Comparison of ENCODE assay signal across 12 mouse cellular contexts in the genomic region with DNA sequence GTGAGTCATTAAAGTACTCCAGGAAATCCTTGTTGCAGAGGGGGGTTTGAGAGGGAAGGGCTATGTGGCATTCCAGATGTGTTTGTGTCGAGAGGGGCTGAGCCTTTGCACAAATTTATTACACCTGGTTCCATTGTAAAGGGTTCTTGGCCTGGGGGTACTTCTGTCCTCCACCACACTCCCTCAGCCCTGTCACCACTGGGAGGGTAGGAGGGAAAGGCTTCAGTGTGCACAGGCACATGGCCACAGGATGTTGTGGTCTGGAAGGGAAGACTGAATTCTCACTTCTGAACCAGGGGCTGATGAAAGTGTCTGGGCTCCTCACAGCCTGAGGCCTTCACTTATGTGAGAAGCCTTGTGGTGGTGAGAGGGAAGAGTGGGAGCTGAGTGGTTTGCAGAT.
A peak's percentile ranks its signal among the peaks of the same experiment; 100 is the strongest.
DNase-seq lines count a peak whose midpoint lies in the region; ATAC-seq and TF ChIP-seq lines count a peak whose summit lies in the region.
"Had no signal": no experiment of that assay in that cellular context is flagged by ENCODE, and none has a peak within 500 bp of the region (broad histone marks: within the 10 kb centered on the region; RNA-seq: fewer than 3 reads in every experiment).

No protein-coding gene starts in this region.

- H3K9me3 ChIP-seq in lung, embryonic 14.5 days (ENCODE audit: low read depth, low read length), result no peaks in the 10 kb centered on the region
- H3K9me3 ChIP-seq in lung, postnatal 0 days (ENCODE audit: low read length), result no peaks in the 10 kb centered on the region
- H3K9me3 ChIP-seq in kidney, embryonic 15.5 days (replicated peaks), result no peaks in the 10 kb centered on the region
- H3K9me3 ChIP-seq: forebrain, embryonic 15.5 days had no signal

- H3K36me3 ChIP-seq in lung, embryonic 14.5 days (ENCODE audit: insufficient read depth), result no peaks in the 10 kb centered on the region
- H3K36me3 ChIP-seq in lung, postnatal 0 days (ENCODE audit: insufficient read depth, low read length), result no peaks in the 10 kb centered on the region
- H3K36me3 ChIP-seq in kidney, embryonic 15.5 days, result no peaks in the 10 kb centered on the region
- H3K36me3 ChIP-seq: forebrain, embryonic 15.5 days had no signal

- H3K4me2 ChIP-seq in lung, embryonic 14.5 days, result no peak overlapping the region
- no peak overlapping the region for H3K4me2 ChIP-seq in lung, postnatal 0 days (replicated peaks; ENCODE audit: low read depth, low read length)
- H3K4me2 ChIP-seq in kidney, embryonic 15.5 days, result no peak overlapping the region
- H3K4me2 ChIP-seq: forebrain, embryonic 15.5 days had no signal

- no peak for TF ChIP-seq EP300 in lung, postnatal 0 days (IDR thresholded peaks at IDR 0.05)

- H3K4me3 ChIP-seq in lung, embryonic 14.5 days (ENCODE audit: low read depth, low read length), result no peak overlapping the region
- no peak overlapping the region for H3K4me3 ChIP-seq in lung, postnatal 0 days (ENCODE audit: low read depth, low read length)
- no peak overlapping the region for H3K4me3 ChIP-seq in kidney, embryonic 15.5 days (replicated peaks)
- H3K4me3 ChIP-seq: forebrain, embryonic 15.5 days; left cerebral cortex, adult 2 months had no signal

- H3K9ac ChIP-seq in lung, embryonic 14.5 days, result no peak overlapping the region
- H3K9ac ChIP-seq in lung, postnatal 0 days (replicated peaks; ENCODE audit: low read depth), result no peak overlapping the region
- H3K9ac ChIP-seq in kidney, embryonic 15.5 days, result no peak overlapping the region
- H3K9ac ChIP-seq: forebrain, embryonic 15.5 days had no signal

- 22% methylated on average over 1 of the region's 1 CpGs for WGBS in lung, embryonic 14.5 days
- WGBS in lung, postnatal 0 days, result 35% methylated on average over 1 of the region's 1 CpGs
- WGBS in kidney, embryonic 15.5 days, result 23% methylated on average over 1 of the region's 1 CpGs

- no peaks in the 10 kb centered on the region for H3K27me3 ChIP-seq in lung, embryonic 14.5 days (ENCODE audit: insufficient read depth, low read length)
- no peaks in the 10 kb centered on the region for H3K27me3 ChIP-seq in lung, postnatal 0 days (replicated peaks; ENCODE audit: insufficient read depth, low read length)
- H3K27me3 ChIP-seq in kidney, embryonic 15.5 days, result no peaks in the 10 kb centered on the region
- H3K27me3 ChIP-seq: forebrain, embryonic 15.5 days had no signal

- H3K4me1 ChIP-seq in lung, embryonic 14.5 days (ENCODE audit: insufficient read depth), result peaks cover 6% of the 10 kb centered on the region; the same call in 1 of the 2 replicates
- no peaks in the 10 kb centered on the region for H3K4me1 ChIP-seq in lung, postnatal 0 days (ENCODE audit: insufficient read depth, low read depth, low read length)
- H3K4me1 ChIP-seq in kidney, embryonic 15.5 days, result no peaks in the 10 kb centered on the region

- peak; percentile 31 for DNase-seq in lung, embryonic 14.5 days
- no peak for DNase-seq in lung, postnatal 0 days (ENCODE audit: low spot score)
- peak; percentile 41 for DNase-seq in fibroblast of lung, adult 2 months (ENCODE audit: low read depth)
- peak; percentile 49 for DNase-seq in mesoderm, embryonic 11.5 days (ENCODE audit: low read depth, low spot score)
- DNase-seq in spleen, postnatal 14 days (ENCODE audit: low spot score in 2 of 2), result no peak
- DNase-seq: gastrocnemius, postnatal 36 days; heart, postnatal 14 days; right cerebral cortex, postnatal 25 days had no signal

- no peak overlapping the region for H3K27ac ChIP-seq in lung, embryonic 14.5 days (ENCODE audit: low read depth)
- no peak overlapping the region for H3K27ac ChIP-seq in lung, postnatal 0 days (ENCODE audit: low read length)
- H3K27ac ChIP-seq in kidney, embryonic 15.5 days, result no peak overlapping the region
- H3K27ac ChIP-seq: left cerebral cortex, adult 2 months had no signal

- ATAC-seq in lung, embryonic 14.5 days (ENCODE audit: insufficient read depth), result no peak
- no peak for ATAC-seq in lung, postnatal 0 days
- ATAC-seq in common myeloid progenitor, adult 5-6 weeks (replicated peaks; ENCODE audit: low read depth, poor library complexity, severe bottlenecking), result peak; percentile 96
- no peak for ATAC-seq in kidney, embryonic 15.5 days (replicated peaks; ENCODE audit: low FRiP score)

- no peak for TF ChIP-seq CTCF in lung, embryonic 14.5 days (IDR thresholded peaks at IDR 0.05; ENCODE audit: low read depth)
- TF ChIP-seq CTCF in lung, postnatal 0 days (IDR thresholded peaks at IDR 0.05), result no peak

Comparison
In these comparisons a context has a peak if more than half of its experiments do, and no peak if none do; other contexts are left out.
1. DNase-seq: peak in lung, embryonic 14.5 days (single experiment), fibroblast of lung, adult 2 months (single experiment) and mesoderm, embryonic 11.5 days (single experiment); none in lung, postnatal 0 days (single experiment) and spleen, postnatal 14 days (0 of 2).